Mouse (Mus musculus) CH12F3 (cell line): Measurements from ENCODE around the gene Stxbp1.

Experiments used
- in situ Hi-C: fragments of 300-500 bp; cut with MboI; formaldehyde crosslinking; loops from 2 replicates; pipeline ENCODE4 v1.14.3; 2020; ENCODE audit warnings: low sequenced_read_pairs

The Stxbp1 gene

DNA sequence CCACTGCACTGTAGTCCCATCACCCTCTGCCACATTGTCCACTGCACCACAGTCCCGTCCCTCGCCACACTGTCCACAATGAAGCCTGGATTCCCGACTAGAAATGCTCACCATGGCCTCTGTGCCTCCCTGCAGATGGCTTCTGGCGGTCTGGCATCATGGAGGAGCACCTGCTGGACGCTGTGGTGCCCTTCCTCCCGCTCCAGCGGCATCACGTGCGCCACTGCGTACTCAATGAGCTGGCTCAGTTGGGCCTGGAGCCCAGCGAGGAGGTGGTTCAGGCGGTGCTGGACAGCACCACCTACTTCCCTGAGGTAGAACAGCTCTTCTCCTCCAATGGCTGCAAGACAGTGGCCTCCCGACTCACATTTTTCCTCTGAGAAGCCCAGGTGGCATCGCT is 85.7 kb downstream of the Stxbp1 start:
- in situ Hi-C loops: no loop called here

GRCm38 (mm10) chr2:32759001-32759400 is 88.0 kb downstream of the Stxbp1 start:
- in situ Hi-C loops: no loop called here

- in situ Hi-C loops: no loop called here
These were observed 88.5 kb downstream of the Stxbp1 start for GRCm38 (mm10) chr2:32758503-32758902.

- in situ Hi-C loops: no loop called here
These were observed 89.8 kb downstream of the Stxbp1 start, which contains the start of gene Tor2a for GRCm38 (mm10) chr2:32757056-32757845. Tor2a (plus strand) TSS chr2:32757234.

DNA sequence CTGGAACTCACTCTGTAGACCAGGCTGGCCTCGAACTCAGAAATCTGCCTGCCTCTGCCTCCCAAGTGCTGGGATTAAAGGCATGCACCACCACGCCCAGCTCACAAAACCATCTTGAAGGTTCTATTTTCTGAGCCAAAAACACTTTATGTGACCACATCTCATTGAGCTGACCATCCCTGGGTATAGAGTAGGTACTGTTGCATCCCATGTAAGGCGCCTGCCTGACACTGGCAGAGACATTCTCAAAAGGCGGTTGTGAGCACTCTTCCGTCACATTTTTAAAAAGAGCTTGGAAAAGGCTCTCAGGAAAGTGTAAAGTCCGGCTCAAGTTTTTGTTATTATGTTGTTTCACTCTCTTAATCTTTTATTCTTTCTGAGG is 90.4 kb downstream of the Stxbp1 start:
- in situ Hi-C loops: no loop called here

DNA sequence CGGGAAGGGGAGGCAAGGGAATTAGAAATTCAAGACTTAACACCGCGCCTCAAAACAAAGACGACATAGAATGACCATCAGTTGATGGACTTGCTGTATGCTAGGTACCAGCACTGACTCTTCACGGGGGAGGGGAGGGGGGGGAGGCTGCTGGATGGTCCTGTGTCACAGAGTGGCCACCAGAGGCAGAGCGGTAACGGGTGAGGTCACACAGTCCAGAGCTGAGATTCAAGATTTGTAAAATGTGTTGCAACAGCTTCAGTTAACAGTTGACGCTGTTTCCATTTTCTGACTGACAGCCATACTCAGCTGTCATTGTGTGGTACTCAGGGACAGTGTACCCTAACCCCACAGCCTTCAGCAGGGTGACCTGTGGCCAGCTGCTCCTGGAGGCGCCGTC is 94.9 kb downstream of the Stxbp1 start:
- in situ Hi-C loops: no loop called here

DNA sequence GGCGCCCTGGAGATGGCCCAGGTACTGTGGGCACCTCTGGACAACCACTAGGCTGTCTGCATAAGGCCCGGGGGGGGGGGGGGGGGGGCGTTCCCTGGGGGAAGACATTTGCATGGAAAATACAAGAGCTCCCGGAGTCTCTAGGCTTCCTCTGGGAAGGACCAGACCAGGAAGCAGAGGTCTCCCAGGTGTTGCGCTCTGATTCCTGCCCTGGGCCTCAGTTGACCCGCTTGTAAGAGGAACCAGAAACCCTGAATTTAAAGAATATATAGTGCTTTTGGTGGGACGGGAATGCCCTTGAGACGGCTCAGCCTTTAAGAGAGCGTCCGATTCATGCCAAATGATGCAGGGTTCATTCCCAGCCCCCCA is 95.4 kb downstream of the Stxbp1 start:
- in situ Hi-C loops: no loop called here

DNA sequence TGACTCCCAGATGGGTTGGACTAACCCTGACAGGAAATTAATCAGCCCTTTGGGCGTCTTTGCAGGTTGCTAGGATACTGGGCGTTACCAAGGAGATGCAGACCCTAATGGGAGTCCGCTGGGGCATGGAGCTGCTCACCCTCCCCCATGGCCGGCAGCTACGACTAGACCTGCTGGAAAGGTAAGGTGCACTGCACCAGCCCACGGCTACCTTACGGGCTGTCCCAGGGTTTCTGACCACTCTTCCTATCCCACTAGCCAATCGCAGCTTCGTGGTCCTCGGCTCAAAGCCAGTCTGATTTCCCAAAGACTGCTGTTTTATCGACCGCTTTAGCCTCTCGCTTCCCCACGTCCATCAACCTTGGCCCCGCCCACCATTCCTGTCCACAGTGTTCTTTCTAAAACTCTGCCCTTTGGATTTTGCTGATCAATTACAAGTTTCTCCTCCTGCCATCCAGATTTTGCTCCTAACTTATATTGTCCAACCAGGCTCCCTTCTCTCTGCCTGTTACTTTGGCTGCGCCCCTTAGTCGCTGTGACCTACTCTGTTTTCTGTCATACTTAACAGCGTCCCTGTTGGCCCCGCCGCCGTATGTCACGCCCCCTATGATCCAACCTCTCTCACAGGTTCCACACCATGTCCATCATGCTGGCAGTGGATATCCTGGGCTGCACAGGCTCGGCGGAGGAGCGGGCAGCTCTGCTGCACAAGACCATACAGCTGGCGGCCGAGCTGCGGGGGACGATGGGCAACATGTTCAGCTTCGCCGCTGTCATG is 96.0 kb downstream of the Stxbp1 start:
- in situ Hi-C loops: no loop called here

- in situ Hi-C loops: no loop called here
These were observed 96.8 kb downstream of the Stxbp1 start for GRCm38 (mm10) chr2:32750199-32750598.

GRCm38 (mm10) chr2:32749082-32749481 is 98.0 kb downstream of the Stxbp1 start:
- in situ Hi-C loops: loop anchor here (5.0 kb wide), 1 partner anchor 37 kb away; the partner anchor contains the start of gene Cdk9

DNA sequence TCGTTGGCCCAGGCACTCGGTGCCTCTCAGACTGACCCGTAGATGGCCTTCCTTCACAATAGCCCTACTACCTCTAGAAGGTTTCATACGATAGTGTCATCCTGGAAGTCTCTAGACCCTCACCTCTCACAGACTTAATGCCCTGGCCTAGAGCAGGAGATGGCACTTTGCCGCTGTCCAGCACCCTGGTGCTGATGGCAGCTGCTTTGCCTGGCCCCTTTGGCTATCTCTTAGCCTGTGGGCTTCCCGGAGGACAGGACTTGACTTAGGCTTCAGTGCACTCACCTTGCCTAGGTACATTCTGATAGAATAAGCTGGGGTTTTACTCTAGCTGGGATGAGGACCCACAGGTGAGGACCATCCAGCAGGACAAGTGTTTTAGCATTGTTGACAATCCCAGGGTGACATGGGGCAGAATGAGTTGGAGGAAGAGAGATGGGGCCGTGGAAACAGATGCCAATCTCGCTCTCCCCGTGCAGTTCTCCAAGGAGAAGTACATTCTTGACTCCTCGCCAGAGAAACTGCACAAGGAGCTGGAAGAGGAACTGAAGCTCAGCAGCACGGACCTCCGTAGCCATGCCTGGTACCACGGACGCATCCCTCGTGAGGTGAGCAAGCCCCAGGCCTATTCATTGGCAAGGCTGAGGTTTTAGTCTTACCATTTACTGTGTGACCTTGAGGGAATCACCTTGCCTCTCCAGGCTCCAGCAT is 102.6 kb downstream of the Stxbp1 start:
- in situ Hi-C loops: no loop called here

DNA sequence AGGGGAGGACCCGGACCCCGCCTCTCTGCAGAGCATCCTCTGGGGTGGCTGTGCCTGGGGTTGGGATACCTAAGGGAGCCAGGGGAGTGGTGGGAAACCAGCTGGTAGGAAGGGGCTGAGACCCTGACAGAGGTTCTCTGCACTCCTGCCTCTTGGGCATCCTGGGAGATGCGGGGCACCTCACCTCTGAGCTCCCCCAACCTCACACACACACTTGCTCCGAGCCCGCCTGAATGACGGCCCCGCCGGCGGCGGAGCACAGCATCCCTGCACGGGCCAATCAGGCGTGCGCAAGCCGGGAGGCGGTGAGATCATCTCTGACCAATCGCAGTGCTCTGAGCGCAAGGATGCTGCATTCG is 104.9 kb downstream of the Stxbp1 start:
- in situ Hi-C loops: no loop called here

- in situ Hi-C loops: no loop called here
These were observed 105.5 kb downstream of the Stxbp1 start for GRCm38 (mm10) chr2:32741273-32742172.

GRCm38 (mm10) chr2:32740916-32741272 is 106.2 kb downstream of the Stxbp1 start, which contains the start of gene 6330409D20Rik:
6330409D20Rik (minus strand) TSS chr2:32741016.
- in situ Hi-C loops: no loop called here

DNA sequence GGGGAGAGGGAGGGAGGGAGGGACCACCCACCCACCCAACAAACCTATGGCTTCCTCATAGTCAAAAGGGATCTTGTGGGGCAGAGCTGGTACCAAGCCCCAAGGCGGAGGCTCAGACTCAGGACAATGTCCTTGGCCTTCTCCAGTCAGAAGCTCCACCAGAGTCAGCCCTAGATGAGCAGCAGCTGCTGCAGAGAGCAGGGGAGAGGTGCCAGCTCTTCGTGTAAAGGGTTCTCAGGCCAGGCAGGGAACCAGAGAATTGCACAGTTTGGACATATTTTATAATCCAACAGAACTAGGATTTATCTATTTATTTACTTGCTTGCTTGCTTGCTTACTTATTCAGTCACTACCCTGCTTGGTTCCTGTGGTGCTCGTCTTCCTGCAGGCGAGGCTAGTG is 107.7 kb downstream of the Stxbp1 start:
- in situ Hi-C loops: no loop called here
